21 mouse cellular contexts compared by ENCODE assay signal in the genomic region with DNA sequence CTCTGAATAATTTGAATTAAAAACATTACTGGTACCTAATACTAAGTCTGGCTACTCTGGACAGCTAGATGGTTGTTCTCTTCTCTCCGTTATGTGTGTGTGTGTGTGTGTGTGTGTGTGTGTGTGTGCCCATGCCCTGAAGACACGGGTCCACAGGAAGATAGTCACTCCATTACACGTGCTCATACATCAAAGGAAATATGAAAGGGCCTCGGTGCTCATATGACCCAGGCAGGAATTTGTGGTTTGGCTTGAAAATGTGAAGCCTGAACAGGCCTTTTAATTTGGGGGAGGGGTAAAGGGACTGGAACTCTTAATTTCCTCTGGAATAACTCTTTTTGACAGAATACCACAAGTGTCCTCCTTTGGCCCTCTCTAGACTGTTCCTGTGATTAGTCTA.
A peak's percentile ranks its signal among the peaks of the same experiment; 100 is the strongest.
DNase-seq lines count a peak whose midpoint lies in the region; ATAC-seq and TF ChIP-seq lines count a peak whose summit lies in the region.
"Had no signal": no experiment of that assay in that cellular context is flagged by ENCODE, and none has a peak within 500 bp of the region (broad histone marks: within the 10 kb centered on the region; RNA-seq: fewer than 3 reads in every experiment).

No protein-coding gene starts in this region.

- H3K36me3 ChIP-seq in kidney, postnatal 0 days (ENCODE audit: insufficient read depth, low read length) = no peaks in the 10 kb centered on the region
- no peaks in the 10 kb centered on the region for H3K36me3 ChIP-seq in CH12.LX (replicated peaks in 1 of 2; ENCODE audit: control insufficient read depth in 1 of 2, insufficient read depth in 1 of 2, low read length in 1 of 2)
- no peaks in the 10 kb centered on the region for H3K36me3 ChIP-seq in myocyte (ENCODE audit: control insufficient read depth, insufficient read depth)
- H3K36me3 ChIP-seq: forebrain, embryonic 12.5 days; heart, embryonic 10.5 days; hindbrain, embryonic 12.5 days had no signal

- DNase-seq in kidney, postnatal 0 days (ENCODE audit: low spot score) = peak; percentile 42
- DNase-seq in kidney, adult 18-20 months = no peak
- DNase-seq in 3T3-L1 (ENCODE audit: low read depth, low spot score) = peak; percentile 25
- DNase-seq in CH12.LX (ENCODE audit: extremely low read depth) = no peak
- no peak for DNase-seq in layer of hippocampus, adult 11-12 months (ENCODE audit: low spot score)
- DNase-seq in adrenal gland, adult (ENCODE audit: inconsistent age in 2 of 2, low spot score in 1 of 2) = no peak
- DNase-seq: adrenal gland, postnatal 14 days; cerebellum, adult 11-12 months; cerebellum, adult 9-10 months; cerebellum, postnatal 25 days; gastrocnemius, postnatal 10 days; heart, adult 18-20 months; heart, postnatal 10 days; heart, postnatal 4 days had no signal

- H3K9me3 ChIP-seq in kidney, postnatal 0 days (replicated peaks; ENCODE audit: low read length) = no peaks in the 10 kb centered on the region
- no peaks in the 10 kb centered on the region for H3K9me3 ChIP-seq in CH12.LX (replicated peaks; ENCODE audit: low read length)
- H3K9me3 ChIP-seq: forebrain, embryonic 12.5 days; heart, embryonic 10.5 days; hindbrain, embryonic 12.5 days had no signal

- in situ Hi-C loops in CH12.LX (cut with MboI; ENCODE audit: low pct_ligation_motif_present, low pct_unique_long_range_greater_than_20kb, low sequenced_read_pairs) = no loop called here

- no peak for TF ChIP-seq POLR2A in CH12.LX (IDR thresholded peaks at IDR 0.05; ENCODE audit: low read depth, low read length)
- TF ChIP-seq POLR2A in myocyte (IDR thresholded peaks at IDR 0.05; ENCODE audit: insufficient read length, low read depth) = no peak

- H3ac ChIP-seq in myocyte (ENCODE audit: control insufficient read depth, insufficient read length) = no peak overlapping the region

- 57% methylated on average over 4 of the region's 4 CpGs for WGBS in kidney, postnatal 0 days

- H3K79me2 ChIP-seq in CH12.LX (replicated peaks; ENCODE audit: control insufficient read depth, extremely low read depth, insufficient read depth, poor library complexity, severe bottlenecking) (no peaks in the 10 kb centered on the region), myocyte (ENCODE audit: control insufficient read depth, insufficient read depth) (no peaks in the 10 kb centered on the region)

- TF ChIP-seq EP300 in CH12.LX (IDR thresholded peaks at IDR 0.05; ENCODE audit: low read length) = no peak

- no peak overlapping the region for H3K9ac ChIP-seq in kidney, postnatal 0 days (ENCODE audit: low read depth, low read length)
- no peak overlapping the region for H3K9ac ChIP-seq in CH12.LX (ENCODE audit: insufficient read depth, low read depth)
- H3K9ac ChIP-seq: forebrain, embryonic 12.5 days; hindbrain, embryonic 12.5 days had no signal

- H3K4me2 ChIP-seq in kidney, postnatal 0 days (ENCODE audit: low read length) = no peak overlapping the region
- H3K4me2 ChIP-seq in CH12.LX (ENCODE audit: insufficient read depth, low read depth, poor library complexity, severe bottlenecking) (no peak overlapping the region), myocyte (ENCODE audit: low read depth) (no peak overlapping the region)
- H3K4me2 ChIP-seq: forebrain, embryonic 12.5 days; hindbrain, embryonic 12.5 days had no signal

- H3K4me3 ChIP-seq in kidney, postnatal 0 days (replicated peaks; ENCODE audit: low read depth, low read length) = no peak overlapping the region
- H3K4me3 ChIP-seq in CH12.LX (replicated peaks in 1 of 3; ENCODE audit: low read depth in 2 of 3, low read length in 2 of 3, poor library complexity in 1 of 3) = no peak overlapping the region
- no peak overlapping the region for H3K4me3 ChIP-seq in myocyte
- H3K4me3 ChIP-seq: forebrain, embryonic 12.5 days; heart, embryonic 10.5 days; hindbrain, embryonic 12.5 days had no signal

- H3K27ac ChIP-seq in kidney, postnatal 0 days = no peak overlapping the region
- no peak overlapping the region for H3K27ac ChIP-seq in CH12.LX (ENCODE audit: insufficient read depth, low read depth)
- H3K27ac ChIP-seq: forebrain, embryonic 12.5 days; heart, embryonic 10.5 days; hindbrain, embryonic 12.5 days had no signal

- TF ChIP-seq CTCF in kidney, postnatal 0 days (IDR thresholded peaks at IDR 0.05; ENCODE audit: low read depth) = no peak
- no peak for TF ChIP-seq CTCF in CH12.LX (conservative IDR thresholded peaks at IDR 0.05 in 1 of 2, IDR thresholded peaks at IDR 0.05 in 1 of 2; ENCODE audit: low read depth in 2 of 2, low read length in 2 of 2)

- dilution Hi-C loops in CH12.LX (cut with MboI; ENCODE audit: extremely low pct_ligation_motif_present, extremely low pct_unique_long_range_greater_than_20kb, low sequenced_read_pairs) = no loop called here

- no peak for ATAC-seq in kidney, postnatal 0 days (replicated peaks; ENCODE audit: low FRiP score, low read depth)
- ATAC-seq: forebrain, embryonic 16.5 days; hindbrain, embryonic 16.5 days; inflammation-experienced regulatory T-cells, adult 6 months had no signal

- H3K27me3 ChIP-seq in kidney, postnatal 0 days (ENCODE audit: insufficient read depth, low read length) = no peaks in the 10 kb centered on the region
- no peaks in the 10 kb centered on the region for H3K27me3 ChIP-seq in CH12.LX (replicated peaks)
- no peaks in the 10 kb centered on the region for H3K27me3 ChIP-seq in myocyte (ENCODE audit: control insufficient read depth, insufficient read depth, insufficient read length)
- H3K27me3 ChIP-seq: forebrain, embryonic 12.5 days; hindbrain, embryonic 12.5 days had no signal

- TF ChIP-seq RAD21 in CH12.LX (IDR thresholded peaks at IDR 0.05; ENCODE audit: low read depth, low read length) = no peak

- H3K4me1 ChIP-seq in kidney, postnatal 0 days (replicated peaks; ENCODE audit: insufficient read depth, low read length) = no peaks in the 10 kb centered on the region
- H3K4me1 ChIP-seq in CH12.LX (ENCODE audit: control insufficient read depth in 1 of 2, insufficient read depth in 2 of 2) = no peaks in the 10 kb centered on the region
- H3K4me1 ChIP-seq: forebrain, embryonic 12.5 days; heart, embryonic 10.5 days; hindbrain, embryonic 12.5 days had no signal

TF ChIP-seq in CH12.LX, 34 proteins besides CTCF, POLR2A, EP300 and RAD21:
- TF ChIP-seq GABPA (IDR thresholded peaks at IDR 0.05; ENCODE audit: insufficient replicate concordance, low read depth, low read length) (no peak), BHLHE40 (IDR thresholded peaks at IDR 0.05; ENCODE audit: low read depth, low read length) (peak; percentile 51), MYC (IDR thresholded peaks at IDR 0.05; ENCODE audit: low read depth, low read length) (no peak)

TF ChIP-seq in myocyte, 11 proteins besides CTCF, POLR2A, EP300 and RAD21:
- TF ChIP-seq REST (IDR thresholded peaks at IDR 0.05; ENCODE audit: insufficient read depth, insufficient read length) = no peak
- no peak for TF ChIP-seq SRF (IDR thresholded peaks at IDR 0.05; ENCODE audit: control insufficient read depth, insufficient read length, low read depth)
- TF ChIP-seq USF1 (IDR thresholded peaks at IDR 0.05; ENCODE audit: low read depth) = peak; percentile 35
TF ChIP-seq in myocyte: peak in this region for 1.

Comparison
In these comparisons a context has a peak if more than half of its experiments do, and no peak if none do; other contexts are left out.
1. DNase-seq: peak in kidney, postnatal 0 days (single experiment) and 3T3-L1 (single experiment); none in kidney, adult 18-20 months (single experiment), CH12.LX (single experiment), layer of hippocampus, adult 11-12 months (single experiment) and adrenal gland, adult (0 of 2).